Mouse (Mus musculus) MN1 (cell line): ENCODE results near the gene Fopnl.

Source experiments
- DNase-seq: peaks from one replicate; pipeline ENCODE4 v3.0.0-alpha.2; 2016; ENCODE audit warnings: low spot score

The Fopnl gene

DNA sequence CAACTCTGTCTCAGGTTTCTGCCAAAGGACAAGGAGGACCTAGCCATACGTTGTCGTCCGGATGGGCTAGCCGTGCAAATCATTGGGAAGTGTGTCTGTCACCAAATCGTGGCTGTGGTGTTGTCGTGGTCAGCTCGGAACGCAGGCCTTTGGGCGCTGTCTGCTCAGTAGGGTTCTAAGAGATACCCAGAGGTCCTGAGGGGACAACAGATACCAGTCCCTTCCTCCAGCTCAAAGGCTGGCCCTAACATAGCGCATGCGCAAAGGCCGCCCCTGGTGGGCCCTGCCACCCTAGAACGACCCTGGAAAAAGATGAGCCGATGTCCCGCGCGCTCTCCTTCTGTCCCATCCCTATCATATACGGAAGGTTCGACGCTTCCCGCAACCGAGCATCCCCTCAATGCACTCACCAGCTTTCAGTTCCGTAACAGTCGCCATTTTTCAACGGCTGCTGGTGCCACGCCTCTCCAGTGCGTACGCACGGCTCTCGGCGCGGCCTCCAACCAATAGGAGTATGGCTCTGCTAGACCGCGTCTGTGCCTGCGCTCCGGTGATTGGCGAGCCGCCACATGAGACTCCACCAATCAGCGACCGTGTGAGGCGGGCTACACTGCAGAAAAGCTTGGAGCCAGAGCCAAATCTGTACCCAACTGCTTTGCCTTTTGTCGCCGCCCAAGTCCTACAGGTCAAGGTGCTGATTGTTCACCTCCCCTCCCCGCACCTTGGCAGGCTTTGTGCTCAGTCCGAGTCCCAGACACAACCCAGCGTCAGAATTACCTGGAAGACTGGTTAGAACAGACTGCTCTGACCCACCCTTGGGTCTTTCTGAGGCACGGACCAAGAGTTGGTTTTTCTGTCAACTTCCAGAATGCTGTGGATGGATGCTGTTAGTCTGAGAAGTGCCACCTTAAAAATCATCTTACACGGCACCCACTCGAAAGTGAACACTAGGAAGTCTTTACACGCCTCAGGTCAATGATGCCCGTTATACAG is at the start of gene Fopnl:
TSS of gene Fopnl (minus strand) at position 522 of the 993 bp plus-strand sequence.
- peak; percentile 97 for DNase-seq

DNA sequence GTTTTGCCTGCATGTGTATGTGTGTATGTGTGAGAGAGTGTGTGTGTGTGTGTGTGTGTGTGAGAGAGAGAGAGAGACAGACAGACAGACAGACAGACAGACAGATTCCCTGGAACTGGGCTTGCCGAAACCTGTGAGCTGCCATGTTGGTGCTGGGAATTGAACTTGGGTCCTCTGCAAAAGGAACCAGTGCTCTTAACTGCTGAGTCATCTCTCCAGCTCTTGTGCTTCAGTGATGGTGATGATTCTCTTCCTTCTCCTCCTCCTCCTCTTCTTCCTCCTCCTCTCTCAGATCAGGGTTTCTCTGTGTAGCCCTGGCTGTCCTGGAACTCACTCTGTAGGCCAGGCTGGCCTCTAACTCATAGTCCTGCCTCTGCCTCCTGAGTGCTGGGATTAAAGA is 48.8 kb upstream of the Fopnl start:
- no peak for DNase-seq

DNA sequence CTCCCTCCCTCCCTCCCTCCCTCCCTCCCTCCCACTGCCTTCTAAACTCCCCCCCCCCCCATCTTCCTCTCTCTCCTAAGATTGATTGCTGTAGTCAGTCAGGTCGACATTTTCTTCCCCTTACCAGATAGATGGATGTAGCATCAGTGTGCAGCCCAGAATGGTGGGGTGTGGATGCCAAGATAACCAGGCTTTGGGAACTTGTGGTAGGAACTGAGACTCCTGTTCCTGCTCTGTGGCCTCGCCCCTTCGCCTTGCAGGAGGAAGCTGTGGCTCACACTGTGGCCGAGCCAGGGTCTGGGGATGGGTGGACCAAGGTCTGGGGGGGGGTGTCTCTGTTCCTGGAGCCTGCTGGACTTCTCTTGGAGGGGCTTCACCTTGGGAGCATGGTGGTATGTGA is 48.3 kb upstream of the Fopnl start:
- DNase-seq = no peak

DNA sequence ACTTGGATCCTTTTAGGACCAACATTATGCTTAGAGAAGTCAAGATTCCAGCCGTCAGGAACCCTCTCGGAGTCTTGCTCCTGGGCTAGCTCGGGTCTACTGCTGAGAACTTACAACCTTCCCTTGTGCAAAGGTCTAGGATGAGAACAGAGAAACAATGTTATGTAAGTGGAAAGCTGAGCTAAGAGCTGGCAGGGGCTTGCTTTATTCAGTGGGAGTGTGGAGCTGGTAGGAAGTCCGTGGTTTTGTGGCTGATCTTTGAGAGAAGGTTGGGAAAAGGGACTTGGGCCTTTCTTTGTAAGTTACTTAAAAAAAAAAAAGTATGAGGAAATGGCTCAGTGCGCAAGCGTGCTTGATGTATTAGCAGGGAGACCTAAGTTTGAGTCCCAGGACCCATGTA is 46.9 kb upstream of the Fopnl start:
- no peak for DNase-seq

DNA sequence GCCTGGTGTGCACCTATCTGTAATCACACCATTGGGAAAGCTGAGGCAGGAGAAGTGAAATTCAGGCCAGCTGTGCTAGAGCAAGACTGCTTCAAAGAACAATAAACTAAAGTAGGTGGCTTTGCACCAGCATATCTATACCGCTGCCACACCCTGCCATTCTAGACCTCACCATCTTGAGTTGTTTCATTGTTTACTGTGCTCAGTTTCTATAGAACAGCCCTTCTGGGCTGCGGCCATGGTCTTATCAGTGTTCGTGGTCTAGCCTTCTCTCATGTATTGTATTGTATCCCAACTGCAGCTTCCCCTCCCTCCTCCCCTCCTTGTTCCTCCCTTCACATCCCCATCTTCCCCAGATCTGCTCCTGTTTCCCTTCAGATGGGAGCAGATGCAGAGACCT is 46.3 kb upstream of the Fopnl start:
- DNase-seq = no peak

DNA sequence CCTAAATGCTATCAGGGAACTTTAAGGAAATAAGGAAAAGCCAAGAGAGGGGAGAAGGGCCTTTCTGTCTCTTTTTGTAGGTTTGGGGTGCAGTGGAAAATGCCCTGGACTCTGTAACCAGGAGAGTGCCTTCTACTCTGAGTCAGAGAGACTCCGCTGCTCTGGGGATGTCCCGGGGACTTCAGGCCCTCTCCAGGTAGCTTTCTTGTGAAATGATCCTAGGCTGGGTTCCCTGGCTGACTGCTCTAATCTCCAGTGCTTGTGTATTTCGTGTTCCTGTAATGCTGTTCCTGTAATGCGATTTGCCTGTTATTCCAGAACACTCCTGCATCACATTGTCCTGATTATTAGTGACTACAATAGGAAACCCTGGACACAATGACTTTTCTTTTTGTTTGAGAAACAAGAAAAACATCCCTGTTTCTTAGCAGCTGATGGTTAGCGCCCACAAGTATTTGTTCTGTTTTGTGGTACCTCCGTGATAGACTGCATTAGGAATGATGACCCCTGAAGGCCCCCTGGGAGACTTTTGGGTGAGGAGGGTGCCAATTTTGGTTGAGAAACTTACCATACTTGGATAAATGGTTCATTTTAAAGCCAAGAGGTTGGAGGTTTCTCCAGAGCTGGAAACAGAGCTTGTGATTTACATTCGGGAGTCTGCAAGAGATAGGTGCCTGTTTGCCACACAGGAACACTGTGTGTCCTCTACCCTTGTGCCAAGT is 45.1 kb upstream of the Fopnl start:
- peak; percentile 45 for DNase-seq

DNA sequence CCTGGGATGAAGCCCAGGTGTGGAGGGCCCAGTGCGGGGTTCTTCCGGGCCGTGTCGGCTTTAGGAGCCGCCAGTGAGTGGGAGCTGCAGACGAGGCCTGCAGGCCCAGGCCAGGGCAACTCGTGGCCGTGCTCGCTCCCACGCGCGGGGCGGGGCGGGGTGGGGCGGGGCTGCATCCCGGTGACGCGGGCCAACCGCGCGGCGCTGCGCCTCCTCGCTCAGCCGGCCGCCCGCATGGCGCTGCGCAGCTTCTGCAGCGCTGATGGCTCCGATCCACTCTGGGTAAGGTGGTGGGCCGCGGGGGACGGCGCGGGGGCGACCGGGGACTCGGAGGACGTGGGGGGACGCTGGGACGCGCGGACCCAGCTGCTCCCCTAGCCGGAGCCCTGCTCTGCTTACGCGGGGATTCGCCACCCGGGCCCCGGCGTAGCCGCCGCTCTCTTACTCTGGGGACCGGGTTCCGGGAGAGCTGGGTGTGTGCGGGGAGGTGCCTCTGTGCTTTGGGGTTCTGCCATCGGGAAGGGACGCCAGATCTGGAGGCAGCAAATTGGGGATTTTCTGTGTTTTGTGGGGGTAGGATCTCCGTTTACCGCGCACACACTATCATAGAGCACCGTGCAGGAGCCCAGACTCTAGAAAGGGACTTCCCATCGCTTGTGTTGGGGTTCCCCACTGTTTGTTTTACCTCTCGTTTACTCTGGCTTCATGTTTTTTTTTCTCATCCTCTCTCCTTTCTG is 44.3 kb upstream of the Fopnl start, which contains the start of gene Abcc1:
TSS of gene Abcc1 (plus strand) at position 197 of the 737 bp plus-strand sequence.
- peak; percentile 83 for DNase-seq

DNA sequence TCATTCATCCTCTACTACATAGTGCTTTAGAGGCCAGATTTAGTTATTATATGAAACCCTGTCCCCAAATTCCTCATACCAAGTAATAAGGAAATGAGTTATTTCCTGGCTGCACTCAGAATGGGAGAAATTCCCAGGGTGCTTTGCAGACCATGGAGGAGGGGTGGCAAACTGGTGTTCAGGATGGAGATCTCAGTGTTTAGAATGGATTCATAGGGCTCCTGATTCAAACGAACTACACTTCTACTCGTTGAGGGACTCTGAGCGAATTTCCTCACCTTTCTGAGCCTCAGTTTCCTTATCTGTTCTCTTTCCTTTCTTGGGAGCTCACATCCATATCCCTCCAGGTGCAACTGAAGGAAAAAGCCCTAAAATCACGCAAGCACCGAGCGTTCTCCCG is 43.7 kb upstream of the Fopnl start:
- DNase-seq = peak; percentile 47

DNA sequence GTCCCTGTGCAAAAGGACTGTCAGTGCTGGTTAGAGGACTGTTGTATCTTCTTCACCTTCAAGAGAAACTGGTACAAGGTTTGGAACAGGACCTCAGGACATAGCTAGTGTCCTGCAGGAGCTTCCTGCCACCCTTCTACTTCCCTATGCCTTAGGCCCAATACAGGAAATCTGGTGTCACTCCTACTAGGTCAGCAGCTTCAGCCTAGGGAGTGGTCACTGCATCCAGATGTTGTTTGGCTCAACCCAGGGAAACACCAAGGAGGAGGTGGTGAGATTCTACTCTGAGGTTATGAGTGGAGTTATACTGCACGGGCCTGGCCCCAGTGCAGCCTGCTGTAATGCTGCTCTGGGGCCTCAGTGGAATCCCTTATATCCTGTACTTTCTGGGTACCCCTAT is 41.3 kb upstream of the Fopnl start:
- no peak for DNase-seq

DNA sequence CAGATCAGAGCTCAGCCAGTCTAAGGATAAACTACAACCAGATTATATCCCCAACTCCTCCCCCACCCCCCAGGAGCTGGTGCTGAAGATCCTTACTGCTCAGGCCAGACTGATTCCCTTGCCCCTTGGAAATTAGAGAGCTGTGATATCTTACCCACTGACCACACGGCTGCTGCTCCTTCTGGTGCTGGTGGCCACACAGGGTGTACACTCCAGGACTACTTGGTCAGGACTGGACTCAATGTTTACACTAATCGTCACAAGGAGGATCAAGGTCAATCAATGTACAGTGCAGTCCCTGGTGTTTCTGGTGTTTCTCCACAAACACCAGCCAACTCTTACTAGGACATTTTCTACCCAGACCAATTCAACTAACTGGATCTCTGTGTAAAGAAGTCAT is 40.7 kb upstream of the Fopnl start:
- no peak for DNase-seq

DNA sequence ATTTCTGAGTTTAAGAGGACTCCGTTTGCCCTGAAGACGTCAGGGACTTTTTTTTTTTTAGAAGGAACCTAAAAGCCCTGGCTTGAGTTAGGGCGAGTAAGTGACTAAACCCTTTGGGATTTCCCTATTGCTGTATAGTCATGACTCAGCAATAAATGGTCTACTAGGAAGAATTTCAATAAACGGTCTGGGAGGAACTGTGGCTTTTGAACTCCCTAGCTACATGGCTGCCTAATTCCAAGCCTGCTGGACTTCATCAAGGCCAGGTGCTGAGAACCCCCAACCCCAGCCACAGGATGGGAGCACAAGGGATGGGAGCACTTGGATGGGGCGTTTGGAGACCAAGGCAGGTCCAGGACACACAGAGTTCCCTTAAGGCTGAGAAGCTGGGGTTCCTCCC is 35.5 kb upstream of the Fopnl start:
- no peak for DNase-seq

DNA sequence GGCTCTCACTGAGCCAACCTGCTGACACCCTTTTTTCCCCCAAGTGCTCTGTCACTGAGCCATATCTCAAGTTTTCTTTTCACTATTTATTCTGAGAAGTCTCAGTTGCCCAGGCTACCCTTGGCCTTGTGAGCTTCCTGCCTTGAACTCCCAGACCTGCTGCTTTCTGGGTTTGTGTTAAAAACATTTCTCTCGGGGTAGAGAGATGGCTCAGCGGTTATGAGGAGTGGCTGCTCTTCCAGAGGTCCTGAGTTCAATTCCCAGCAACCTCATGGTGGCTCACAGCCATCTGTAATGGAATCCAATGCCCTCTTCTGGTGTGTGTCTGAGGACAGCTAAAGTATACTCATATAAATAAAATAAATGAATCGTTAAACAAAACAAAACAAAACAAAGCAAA is 35.0 kb upstream of the Fopnl start:
- no peak for DNase-seq

DNA sequence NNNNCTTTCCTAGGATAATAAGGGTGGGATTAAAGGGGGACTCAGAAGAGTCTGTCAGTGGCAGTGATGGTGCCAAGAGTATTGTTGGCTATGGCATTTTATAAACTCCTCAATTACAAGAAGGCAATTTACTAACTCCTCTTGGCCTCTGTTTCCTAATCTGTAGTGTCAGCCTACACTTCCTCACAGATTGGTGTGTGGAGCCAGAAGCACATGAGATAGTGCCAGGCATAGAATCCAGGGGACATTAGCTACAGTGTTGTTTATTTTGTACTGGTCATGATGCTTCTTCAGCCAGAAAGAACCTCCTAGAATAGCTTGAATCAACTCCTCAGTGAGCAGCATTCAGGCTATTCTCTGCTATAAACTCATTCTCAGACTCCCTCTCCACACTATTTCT is 34.4 kb upstream of the Fopnl start:
- no peak for DNase-seq

DNA sequence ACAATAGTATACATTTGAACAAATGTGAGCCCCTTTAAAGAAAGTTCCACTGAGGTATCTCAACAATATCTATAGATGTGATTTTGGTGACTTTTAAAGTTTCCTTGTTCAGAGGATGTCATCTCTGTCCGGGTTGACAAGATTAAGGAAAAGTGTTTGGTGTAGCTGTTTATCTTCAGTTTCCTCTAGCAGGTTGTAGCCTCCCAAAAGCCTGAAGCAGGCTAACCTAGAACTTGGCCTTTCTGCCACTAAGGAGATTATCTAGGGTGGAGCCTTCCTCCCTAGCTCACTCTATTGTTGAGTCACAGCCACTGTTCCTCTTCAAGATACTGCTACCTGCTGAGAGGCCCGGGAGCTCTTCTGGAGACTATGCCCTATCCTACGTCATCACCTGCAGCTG is 27.8 kb upstream of the Fopnl start:
- DNase-seq = no peak

DNA sequence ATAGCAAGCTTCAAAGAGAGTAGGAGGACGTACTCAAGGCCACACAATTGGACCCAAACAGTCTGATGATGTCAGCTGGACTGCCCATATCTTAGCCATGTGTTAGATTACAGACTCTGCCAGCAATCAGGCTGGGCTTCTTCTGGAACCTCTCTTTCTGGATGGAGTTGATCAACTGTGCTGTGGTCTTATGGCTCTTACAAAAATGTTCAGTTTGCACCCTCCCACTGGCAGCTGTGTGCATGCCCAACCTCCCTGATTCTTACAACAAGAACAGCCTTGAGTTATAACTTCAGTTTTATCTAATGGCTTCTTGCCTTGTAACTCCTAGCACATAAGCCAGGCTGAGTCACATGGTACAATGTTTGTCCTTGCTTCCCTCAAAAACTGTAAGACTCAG is 11.0 kb upstream of the Fopnl start:
- no peak for DNase-seq

DNA sequence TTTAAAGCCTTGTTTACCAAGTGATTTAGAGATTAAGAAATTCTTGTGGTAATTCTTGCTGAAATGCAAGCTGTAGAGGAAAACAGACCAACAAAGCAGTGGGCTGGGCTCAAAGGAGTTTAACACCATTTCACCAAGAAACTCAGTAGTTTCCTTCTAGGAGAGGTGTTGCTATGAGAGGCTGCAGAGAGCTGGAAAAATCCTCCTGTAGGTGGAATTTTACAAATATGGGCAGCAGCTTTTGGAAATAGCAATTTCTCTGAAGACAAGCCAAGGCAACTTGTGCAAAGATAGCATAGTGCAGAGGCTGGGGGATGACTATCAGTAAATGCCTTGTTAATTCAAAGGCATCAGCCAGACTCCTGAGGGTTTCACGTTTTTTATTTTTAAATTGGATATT is 3.3 kb upstream of the Fopnl start:
- no peak for DNase-seq

DNA sequence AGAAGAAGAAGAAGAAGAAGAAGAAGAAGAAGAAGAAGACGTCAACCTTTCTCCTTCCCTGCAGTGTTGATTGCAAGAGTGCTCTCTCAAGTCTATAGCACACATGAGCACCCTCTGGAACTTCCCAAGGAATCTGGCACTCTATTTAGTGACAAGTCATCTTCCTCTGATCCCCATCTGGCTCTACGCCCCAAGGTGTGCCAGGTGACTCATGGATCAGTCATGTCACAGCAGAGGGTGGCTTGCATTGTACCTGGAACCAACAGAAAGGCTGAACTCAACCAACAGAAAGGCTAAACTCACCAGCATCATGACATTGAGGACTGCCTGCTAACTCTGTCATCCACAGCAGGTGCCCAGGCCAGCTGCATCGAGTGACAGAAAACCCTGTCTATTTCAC is 2.5 kb upstream of the Fopnl start:
- DNase-seq = no peak

DNA sequence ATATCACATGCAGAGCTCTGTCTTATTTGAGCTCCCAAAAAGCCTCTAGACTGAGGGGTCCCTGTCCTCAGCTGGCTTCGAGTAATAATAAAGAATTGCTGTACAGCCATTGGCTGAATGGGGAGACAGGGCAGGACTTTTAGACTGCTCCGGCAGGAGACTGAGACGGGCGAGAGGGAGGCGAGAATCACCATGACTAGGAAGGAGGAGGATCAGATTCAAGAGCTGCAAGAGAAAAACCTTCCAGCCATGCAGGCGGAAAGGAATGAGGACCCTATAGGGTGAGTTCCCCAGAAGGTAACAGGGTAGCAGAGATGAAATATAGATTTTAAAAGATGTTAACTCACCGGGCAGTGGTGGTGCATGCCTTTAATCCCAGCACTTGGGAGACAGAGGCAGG is 4.3 kb downstream of the Fopnl start:
- DNase-seq = no peak

DNA sequence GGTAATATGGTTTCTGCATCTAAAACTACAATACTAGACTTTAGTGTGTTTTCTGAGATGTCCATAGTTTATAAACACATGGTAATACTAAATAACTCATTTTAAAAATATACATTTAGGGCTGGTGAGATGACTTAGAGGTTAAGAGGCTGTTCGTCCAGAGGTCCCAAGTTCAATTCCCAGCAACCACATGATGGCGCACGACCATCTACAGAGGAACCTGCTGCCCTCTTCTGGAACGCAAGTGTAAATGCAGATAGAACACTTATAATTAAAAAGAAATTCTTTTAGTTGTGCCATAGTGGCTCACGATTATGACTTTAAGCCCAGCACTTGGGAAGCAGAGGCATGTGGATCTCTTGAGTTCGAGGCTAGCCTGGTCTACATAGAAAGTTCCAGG is 5.8 kb downstream of the Fopnl start:
- DNase-seq = peak; percentile 31

DNA sequence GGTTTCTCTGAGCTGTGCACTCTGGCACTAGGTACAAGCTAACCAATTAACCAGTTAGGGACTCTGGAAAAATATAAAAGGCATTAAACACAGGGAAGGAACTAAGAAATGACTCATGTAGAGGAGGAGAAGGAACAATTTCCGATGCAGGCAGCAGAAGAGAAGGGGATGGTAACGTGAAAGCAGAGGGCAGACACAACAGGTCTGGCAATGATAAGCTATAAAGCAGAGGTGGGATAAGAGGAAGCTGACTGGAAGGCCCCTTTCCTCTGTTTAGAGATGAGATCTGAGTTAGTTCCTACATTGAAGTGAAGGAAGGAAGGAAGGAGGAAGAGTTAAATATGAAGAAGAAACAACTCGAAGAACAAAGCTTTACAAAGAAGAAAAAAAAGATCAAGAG is 7.4 kb downstream of the Fopnl start:
- no peak for DNase-seq

DNA sequence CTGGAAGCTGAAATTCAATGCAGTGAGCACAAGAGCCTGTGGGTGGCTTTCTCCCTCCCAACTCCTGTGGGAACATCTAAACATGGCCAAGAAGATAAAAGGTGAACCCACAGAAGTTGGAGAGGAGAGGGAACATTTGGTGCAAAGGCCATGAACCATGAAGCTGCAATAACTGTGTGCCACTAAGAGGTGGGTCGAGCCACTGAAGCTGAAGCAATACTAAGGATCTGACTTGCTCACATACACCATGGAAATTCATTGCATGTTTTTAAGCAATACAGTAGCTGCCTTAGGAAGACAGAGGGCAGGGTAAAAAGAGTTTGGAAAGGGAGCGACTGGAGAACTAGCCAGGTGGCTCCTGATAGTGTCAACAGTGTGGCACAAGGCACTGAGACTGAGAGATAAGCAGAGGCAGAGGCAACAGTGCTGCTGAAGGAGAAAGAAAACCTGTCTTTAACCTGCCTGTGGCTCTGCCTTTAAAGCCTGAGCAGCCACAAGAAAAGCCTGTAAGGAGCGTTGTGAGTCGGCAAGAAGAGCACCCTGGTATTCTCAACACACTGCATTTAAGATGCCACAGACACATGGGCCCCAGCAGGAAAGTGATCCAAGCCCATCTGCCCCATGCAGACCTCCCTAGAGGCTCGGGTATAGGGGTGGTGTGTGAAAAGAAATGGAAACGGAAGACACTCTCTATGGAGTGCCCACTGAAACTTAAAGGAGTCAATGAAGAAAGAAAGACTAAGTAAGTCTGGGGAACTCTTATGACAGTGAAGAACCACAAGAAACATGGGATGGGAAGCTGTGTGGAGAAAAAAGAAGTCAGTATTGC is 8.7 kb downstream of the Fopnl start:
- no peak for DNase-seq

DNA sequence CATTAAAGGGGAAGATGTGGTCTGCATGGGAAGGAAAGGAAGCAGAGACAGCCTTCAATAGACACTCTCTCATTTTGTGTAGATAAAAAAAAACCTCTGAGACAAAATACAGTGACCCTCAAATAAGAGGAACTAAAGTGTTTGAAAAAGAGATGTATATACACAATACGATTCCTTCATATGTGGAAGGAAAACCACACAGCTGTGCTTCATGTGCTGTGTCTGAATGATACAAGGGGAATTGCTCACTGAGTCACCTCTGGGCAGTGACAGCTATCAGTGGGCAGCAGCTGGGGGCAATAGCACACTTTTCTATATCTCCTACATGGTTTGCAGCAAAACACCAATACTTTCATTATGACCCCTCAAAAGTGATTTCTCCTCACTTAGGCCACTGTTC is 9.8 kb downstream of the Fopnl start:
- DNase-seq = no peak
